Comparison of ENCODE assay signal across 13 mouse cellular contexts in genomic region chr11:59044703-59045330, GRCm38 (mm10).
DNase-seq lines count a peak whose midpoint lies in the region; ATAC-seq lines count a peak whose summit lies in the region.
"Had no signal": no experiment of that assay in that cellular context is flagged by ENCODE, and none has a peak within 500 bp of the region (broad histone marks: within the 10 kb centered on the region; RNA-seq: fewer than 3 reads in every experiment).

No protein-coding gene starts in this region.

- no peak overlapping the region for H3K4me3 ChIP-seq in liver, embryonic 12.5 days

- H3K4me1 ChIP-seq in liver, embryonic 12.5 days, result no peaks in the 10 kb centered on the region

- WGBS in liver, embryonic 12.5 days (ENCODE audit: insufficient replicate concordance), result 81% methylated on average over 15 of the region's 15 CpGs

- no peaks in the 10 kb centered on the region for H3K36me3 ChIP-seq in liver, embryonic 12.5 days

- H3K4me2 ChIP-seq in liver, embryonic 12.5 days, result no peak overlapping the region

- no peak overlapping the region for H3K9ac ChIP-seq in liver, embryonic 12.5 days

- intact Hi-C loops in left cerebral cortex, postnatal 4 days (cut with DNase I), result no loop called here

- no peak overlapping the region for H3K27ac ChIP-seq in liver, embryonic 12.5 days

- H3K9me3 ChIP-seq in liver, embryonic 12.5 days (replicated peaks), result no peaks in the 10 kb centered on the region

- DNase-seq in left cerebral cortex, postnatal 4 days, result peak; percentile 83
- no peak for DNase-seq in left cerebral cortex, adult 9 months (ENCODE audit: low spot score in 2 of 2)
- DNase-seq in cerebellum, adult 9-11 months, result peak; percentile 10
- peak; percentile 28 to 44 for DNase-seq in heart, adult 9 months (ENCODE audit: low spot score in 2 of 2)
- DNase-seq in layer of hippocampus, postnatal 10 days (ENCODE audit: low spot score in 2 of 2), result peak; percentile 80 to 84
- DNase-seq in thymus, postnatal 4 days, result no peak
- DNase-seq in spleen, postnatal 36 days (ENCODE audit: low spot score in 2 of 2), result no peak
- DNase-seq: adrenal gland, postnatal 10 days; embryo, embryonic 11 days; kidney, postnatal 25 days; lung, postnatal 10 days had no signal

- 0 out of 2 replicates have a peak, but pooled peaks cover 3% of the 10 kb centered on the region for H3K27me3 ChIP-seq in liver, embryonic 12.5 days (replicated peaks)

- no peak for ATAC-seq in liver, embryonic 12.5 days
- ATAC-seq: midbrain, embryonic 16.5 days had no signal

Comparison
In these comparisons a context has a peak if more than half of its experiments do, and no peak if none do; other contexts are left out.
1. DNase-seq: peak in left cerebral cortex, postnatal 4 days (single experiment), cerebellum, adult 9-11 months (single experiment), heart, adult 9 months (2 of 2) and layer of hippocampus, postnatal 10 days (2 of 2); none in left cerebral cortex, adult 9 months (0 of 2), thymus, postnatal 4 days (single experiment) and spleen, postnatal 36 days (0 of 2).